Mouse (Mus musculus): ENCODE measurements around the gene Tll2.
A peak's percentile ranks its signal among the peaks of the same experiment; 100 is the strongest.

DNA sequence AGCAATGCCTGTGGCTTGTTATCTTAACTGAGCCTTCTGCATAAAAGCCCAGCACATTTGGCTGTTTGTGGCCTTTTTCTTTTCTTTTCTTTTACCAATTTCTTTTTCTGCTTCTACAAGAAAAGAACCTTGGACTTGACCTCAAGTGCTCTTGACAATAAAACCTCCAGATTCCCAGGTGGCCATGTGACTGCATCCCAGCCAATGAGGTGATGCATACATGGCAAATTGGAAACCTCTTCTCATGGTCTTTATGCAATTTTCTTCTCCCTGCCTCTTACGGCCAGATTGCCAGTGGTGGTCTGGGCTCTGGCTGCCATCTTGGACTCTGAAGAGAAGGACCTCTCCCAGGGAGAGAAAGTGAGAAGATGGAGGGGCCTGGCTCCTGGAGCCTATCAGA lies 13.3 kb downstream of the Tll2 start:
- no peak for TF ChIP-seq CTCF (IDR thresholded peaks at IDR 0.05; ENCODE audit: control insufficient read depth, insufficient read depth, insufficient read length)
- no peak for TF ChIP-seq MAX (IDR thresholded peaks at IDR 0.05)
- TF ChIP-seq USF1 (IDR thresholded peaks at IDR 0.05; ENCODE audit: low read depth), result peak; percentile 67
- TF ChIP-seq CEBPB (IDR thresholded peaks at IDR 0.05; ENCODE audit: low read depth), result no peak
- no peak for TF ChIP-seq MYOG (IDR thresholded peaks at IDR 0.05; ENCODE audit: control insufficient read depth, extremely low read depth, insufficient read length)

Measured in C2C12 (cell line).